ENCODE assay signal across 9 mouse cellular contexts in genomic region chr10:22034303-22034702, GRCm38 (mm10). TPM values are rescaled to one million over a fixed set of nuclear protein-coding genes. Genes with fewer than 3 reads are reported as not detected.
DNase-seq lines count a peak whose midpoint lies in the region; ATAC-seq lines count a peak whose summit lies in the region.
"Had no signal": no experiment of that assay in that cellular context is flagged by ENCODE, and none has a peak within 500 bp of the region (broad histone marks: within the 10 kb centered on the region; RNA-seq: fewer than 3 reads in every experiment).

No protein-coding gene starts in this region.

- peak; percentile 49 for DNase-seq in hindbrain, embryonic 11.5 days (ENCODE audit: low spot score)
- DNase-seq in right cerebral cortex, postnatal 4 days = peak; percentile 27
- no peak for DNase-seq in right cerebral cortex, adult 18-20 months
- peak; percentile 11 to 51 for DNase-seq in kidney, postnatal 36 days
- DNase-seq in retina, postnatal 1 day = peak; percentile 63
- no peak for DNase-seq in gastrocnemius, postnatal 14 days

- 8% methylated on average over 9 of the region's 9 CpGs for WGBS in hindbrain, embryonic 11.5 days
- 9% methylated on average over 9 of the region's 9 CpGs for WGBS in hindbrain, embryonic 16.5 days

- no peaks in the 10 kb centered on the region for H3K4me1 ChIP-seq in hindbrain, embryonic 11.5 days (replicated peaks; ENCODE audit: control insufficient read depth, insufficient read depth, low read length)
- H3K4me1 ChIP-seq in hindbrain, embryonic 16.5 days (ENCODE audit: control insufficient read depth, insufficient read depth, low read depth, low read length) = no peaks in the 10 kb centered on the region
- H3K4me1 ChIP-seq: liver, embryonic 15.5 days had no signal

- H3K27me3 ChIP-seq in hindbrain, embryonic 11.5 days (ENCODE audit: control insufficient read depth, insufficient read depth, low read length) = no peaks in the 10 kb centered on the region
- no peaks in the 10 kb centered on the region for H3K27me3 ChIP-seq in hindbrain, embryonic 16.5 days (replicated peaks; ENCODE audit: control insufficient read depth, insufficient read depth, low read length)

- intact Hi-C loops in gastrocnemius, postnatal 14 days (cut with DNase I; ENCODE audit: low total_unique reads) = loop anchor here (5.0 kb wide), 1 partner anchor 543 kb away; no protein-coding TSS in a partner anchor

- no peak for ATAC-seq in hindbrain, embryonic 11.5 days (ENCODE audit: low FRiP score)
- ATAC-seq in hindbrain, embryonic 16.5 days = no peak

- H3K36me3 ChIP-seq in hindbrain, embryonic 11.5 days (ENCODE audit: control insufficient read depth, insufficient read depth, low read length) = no peaks in the 10 kb centered on the region
- no peaks in the 10 kb centered on the region for H3K36me3 ChIP-seq in hindbrain, embryonic 16.5 days (ENCODE audit: control insufficient read depth, insufficient read depth, low read length)
- H3K36me3 ChIP-seq: liver, embryonic 15.5 days had no signal

- H3K9me3 ChIP-seq in hindbrain, embryonic 11.5 days (ENCODE audit: control insufficient read depth, low read length) = no peaks in the 10 kb centered on the region
- H3K9me3 ChIP-seq in hindbrain, embryonic 16.5 days (ENCODE audit: control insufficient read depth, low read length) = no peaks in the 10 kb centered on the region
- H3K9me3 ChIP-seq: liver, embryonic 15.5 days had no signal

- no peak overlapping the region for H3K9ac ChIP-seq in hindbrain, embryonic 11.5 days (ENCODE audit: low read depth, low read length)
- no peak overlapping the region for H3K9ac ChIP-seq in hindbrain, embryonic 16.5 days (ENCODE audit: low read depth, low read length)
- H3K9ac ChIP-seq: liver, embryonic 15.5 days had no signal

- no peak overlapping the region for H3K27ac ChIP-seq in hindbrain, embryonic 11.5 days (ENCODE audit: low read depth, low read length)
- no peak overlapping the region for H3K27ac ChIP-seq in hindbrain, embryonic 16.5 days (ENCODE audit: low read depth, low read length)
- H3K27ac ChIP-seq: liver, embryonic 15.5 days had no signal

- H3K4me3 ChIP-seq in hindbrain, embryonic 11.5 days (ENCODE audit: low read depth, low read length) = no peak overlapping the region
- no peak overlapping the region for H3K4me3 ChIP-seq in hindbrain, embryonic 16.5 days (ENCODE audit: low read length)
- H3K4me3 ChIP-seq: liver, embryonic 15.5 days had no signal

- no peak overlapping the region for H3K4me2 ChIP-seq in hindbrain, embryonic 11.5 days (replicated peaks; ENCODE audit: low read depth, low read length)
- H3K4me2 ChIP-seq in hindbrain, embryonic 16.5 days (ENCODE audit: low read length) = no peak overlapping the region
- H3K4me2 ChIP-seq: liver, embryonic 15.5 days had no signal

RNA-seq across cellular contexts. Expression of gene 4930444G20Rik, which starts 33.6 kb away (rescaled TPM):
- not detected in 2 replicates for polyA plus RNA-seq in hindbrain, embryonic 11.5 days (2014; fragmentation: Nextera tagmentation; extraction: Ambion mirVana)
- not detected in 2 replicates for polyA plus RNA-seq in hindbrain, embryonic 16.5 days (2015; fragmentation: Nextera tagmentation; extraction: Ambion mirVana)
- total RNA-seq in gastrocnemius, postnatal 14 days (2021) = not detected
- total RNA-seq: hematopoietic stem cell, adult 5-6 weeks had no signal
- polyA plus RNA-seq: liver, embryonic 15.5 days had no signal

Comparison
In these comparisons a context has a peak if more than half of its experiments do, and no peak if none do; other contexts are left out.
1. DNase-seq: peak in hindbrain, embryonic 11.5 days (single experiment), right cerebral cortex, postnatal 4 days (single experiment), kidney, postnatal 36 days (2 of 2) and retina, postnatal 1 day (single experiment); none in right cerebral cortex, adult 18-20 months (single experiment) and gastrocnemius, postnatal 14 days (single experiment).